Mouse (Mus musculus) thymus, adult 2 months (tissue): ENCODE measurements around the gene Tekt1.

Experiments used
- CTCF ChIP-seq: fragments of 200-500 bp; IDR thresholded peaks from 2 replicates; pipeline ENCODE4 v1.5.1; 2012; ENCODE audit warnings: mild to moderate bottlenecking, control low read depth, low read length, moderate library complexity, borderline replicate concordance; ENCODE audit not compliant: control insufficient read depth, poor library complexity, insufficient read depth; ENCODE audit errors: extremely low read depth
- POLR2A ChIP-seq: fragments of 200-500 bp; IDR thresholded peaks from 2 replicates; pipeline ENCODE4 v1.6.1; 2012; ENCODE audit warnings: mild to moderate bottlenecking, low read length, control low read depth, moderate library complexity; ENCODE audit not compliant: control insufficient read depth, poor library complexity, insufficient read depth; ENCODE audit errors: extremely low read depth

- no peak for TF ChIP-seq CTCF
- TF ChIP-seq POLR2A = no peak
Observed at GRCm38 (mm10) chr11:72411945-72412344, 49.7 kb upstream of the Tekt1 start.
